Mouse (Mus musculus) hindbrain, embryonic 10.5 days (tissue): ENCODE measurements around the gene Ahcyl2. TPM values are rescaled to one million over a fixed set of nuclear protein-coding genes. Genes with fewer than 3 reads are reported as not detected.

ENCODE experiments used
- DNase-seq: peaks from one replicate; pipeline ENCODE4 v3.0.0-alpha.2; 2017; ENCODE audit warnings: low spot score
- H3K27ac ChIP-seq: fragments of 300-500 bp; sonication (generic); 2 replicates; pipeline ENCODE4 v1.5.1; 2016; ENCODE audit warnings: mild to moderate bottlenecking, moderate library complexity
- H3K27me3 ChIP-seq: fragments of 300-500 bp; sonication (generic); 2 replicates; pipeline ENCODE4 v1.6.1; 2016; ENCODE audit warnings: mild to moderate bottlenecking; ENCODE audit not compliant: poor library complexity, insufficient read depth, severe bottlenecking
- H3K36me3 ChIP-seq: fragments of 300-500 bp; sonication (generic); 2 replicates; pipeline ENCODE4 v1.6.1; 2016; ENCODE audit warnings: mild to moderate bottlenecking, moderate library complexity
- H3K4me1 ChIP-seq: fragments of 300-500 bp; sonication (generic); replicated peaks from 2 replicates; pipeline ENCODE4 v1.6.1; 2016; ENCODE audit warnings: mild to moderate bottlenecking
- H3K4me3 ChIP-seq: fragments of 300-500 bp; sonication (generic); 2 replicates; pipeline ENCODE4 v1.5.1; 2016; ENCODE audit warnings: mild to moderate bottlenecking, moderate library complexity
- H3K9me3 ChIP-seq: fragments of 300-500 bp; sonication (generic); 2 replicates; pipeline ENCODE4 v1.6.1; 2016; ENCODE audit warnings: mild to moderate bottlenecking, moderate library complexity
- WGBS: fragments of 180-500 bp; shearing (Covaris S2); methylation state at CpG from one replicate; pipeline ENCODE4 v1.1.7; 2016; 5-methylcytosine and 5-hydroxymethylcytosine counted together
- polyA plus RNA-seq: library from polyadenylated mRNA; unstranded; fragments of >200 nt; fragmentation: Nextera tagmentation; extraction: Ambion mirVana; gene quantifications from 2 replicates; pipeline ENCODE4 v1.2.1, GENCODE M21; 2016

Ahcyl2 gene
- polyA plus RNA-seq, 1 experiment from 2014 or later = 13.0 TPM

DNA sequence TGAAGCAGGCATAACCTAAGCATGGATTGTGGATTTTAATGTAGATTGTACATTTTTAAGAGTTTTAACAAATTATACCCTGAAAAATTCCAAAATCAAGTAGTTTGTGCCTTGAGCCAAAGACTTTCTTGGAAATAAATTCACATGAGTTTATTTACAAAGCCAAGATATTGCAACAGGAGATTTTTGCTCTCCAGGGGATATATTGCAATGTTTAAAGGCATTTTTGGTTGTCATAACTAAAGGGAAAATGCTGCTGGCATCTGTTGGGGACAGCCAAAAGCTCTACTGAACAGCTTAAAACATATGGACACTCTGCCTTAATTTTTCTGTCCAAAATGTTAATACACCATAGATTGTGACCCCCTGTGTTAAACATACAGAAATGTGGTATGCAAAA lies 146.3 kb downstream of the Ahcyl2 start:
- peaks cover 15% of the 10 kb centered on the region for H3K4me1 ChIP-seq
- DNase-seq = no peak
- H3K27me3 ChIP-seq = peaks cover 42% of the 10 kb centered on the region
- no peak overlapping the region for H3K4me3 ChIP-seq
- no peak overlapping the region for H3K27ac ChIP-seq
- H3K9me3 ChIP-seq = no peaks in the 10 kb centered on the region
- H3K36me3 ChIP-seq = peaks cover 8% of the 10 kb centered on the region

DNA sequence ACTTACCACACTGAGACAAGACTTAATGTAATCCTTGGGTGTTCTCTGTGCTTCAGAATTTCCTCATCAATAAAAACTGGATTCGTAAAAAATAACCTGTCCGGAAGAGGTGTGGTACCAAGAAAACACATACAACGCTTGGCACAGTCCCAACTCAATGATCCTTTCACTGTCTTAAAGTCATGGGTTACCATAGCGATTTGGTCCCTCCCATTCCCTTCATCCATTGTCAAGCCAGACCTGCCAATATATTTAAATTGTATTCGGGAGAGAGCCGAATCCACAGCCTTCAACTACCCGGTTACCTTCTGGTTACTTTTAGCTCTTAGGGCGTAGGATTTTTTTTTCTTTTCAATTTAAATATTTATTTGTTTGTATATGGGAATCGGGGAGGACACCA lies 148.0 kb downstream of the Ahcyl2 start:
- 32% methylated on average over 9 of the region's 9 CpGs for WGBS
- no peak overlapping the region for H3K27ac ChIP-seq
- H3K9me3 ChIP-seq = no peaks in the 10 kb centered on the region
- peaks cover 51% of the 10 kb centered on the region for H3K27me3 ChIP-seq
- H3K4me3 ChIP-seq = peak overlapping the region; percentile 79; the same call in 1 of the 2 replicates
- H3K36me3 ChIP-seq = no peaks in the 10 kb centered on the region
- no peak for DNase-seq
- H3K4me1 ChIP-seq = peaks cover 15% of the 10 kb centered on the region

DNA sequence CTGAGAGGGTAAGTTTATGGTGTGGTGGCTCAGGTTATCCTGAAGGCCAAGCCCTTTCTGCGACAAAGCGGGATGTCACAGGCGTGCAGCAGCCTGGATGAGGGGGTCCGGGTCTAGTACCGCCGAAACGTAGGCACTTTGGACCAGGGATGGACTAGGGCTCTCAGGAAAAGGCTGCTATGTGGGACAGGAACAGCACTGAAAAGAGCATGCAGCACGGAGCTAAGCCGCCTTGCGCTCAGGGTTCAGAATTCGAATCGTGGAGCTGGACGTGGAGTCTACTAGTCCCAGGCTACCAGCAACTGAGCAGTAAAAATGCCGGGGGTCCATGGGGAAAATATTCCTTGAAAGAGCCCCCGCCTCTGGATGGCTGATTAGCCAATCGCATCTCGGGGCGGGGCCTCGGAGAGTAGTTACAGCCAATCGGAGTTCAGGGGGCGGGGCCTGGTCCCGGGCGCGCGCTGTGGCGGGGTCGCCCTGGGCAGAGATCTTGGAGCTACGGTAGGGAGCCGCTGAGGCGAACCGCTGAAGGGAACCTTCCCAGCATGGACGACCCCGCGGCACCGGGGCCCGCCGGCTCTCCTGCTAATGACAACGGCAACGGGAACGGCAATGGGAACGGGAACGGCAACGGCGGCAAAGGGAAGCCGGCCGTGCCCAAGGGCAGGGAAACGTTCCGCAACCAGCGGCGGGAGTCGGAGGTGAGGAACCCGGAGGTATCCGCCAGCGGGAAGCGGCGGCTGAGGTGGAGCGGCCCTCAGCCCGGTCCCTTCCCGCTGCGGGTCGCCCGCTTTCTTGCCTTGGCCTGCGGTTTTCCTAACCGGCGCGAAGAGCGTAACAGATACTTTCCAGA lies 148.9 kb downstream of the Ahcyl2 start, which contains the start of gene Strip2:
Strip2 (plus strand) TSS at position 483 of the 853 bp plus-strand sequence.
- Histone ChIP-seq H3K36me3 (no peaks in the 10 kb centered on the region), H3K4me1 (peaks cover 15% of the 10 kb centered on the region), H3K4me3 (peak within 1 kb of the TSS; percentile 79), H3K27ac (peak within 1 kb of the TSS; percentile 50), H3K9me3 (no peaks in the 10 kb centered on the region), H3K27me3 (peaks cover 51% of the 10 kb centered on the region)
- DNase-seq = peak; percentile 96
- WGBS = under 1% methylated on average over 67 of the region's 67 CpGs

DNA sequence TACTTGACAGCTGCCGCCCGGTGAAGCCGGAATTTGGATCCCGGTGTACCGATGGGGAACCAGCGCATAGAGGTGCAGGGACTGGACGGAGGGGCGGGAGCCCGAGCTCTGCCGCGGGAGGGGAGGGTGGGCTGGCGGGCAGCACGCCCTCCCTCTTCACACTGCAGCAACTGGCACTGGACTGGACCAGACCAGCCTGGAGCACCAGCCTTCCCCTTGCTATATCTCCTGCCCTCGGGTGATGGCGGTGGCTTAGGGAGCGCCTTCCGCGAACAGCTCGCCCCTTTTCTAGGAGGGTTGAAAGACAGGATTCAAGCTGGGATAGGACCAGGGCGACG lies 149.5 kb downstream of the Ahcyl2 start:
- H3K36me3 ChIP-seq = no peaks in the 10 kb centered on the region
- peak overlapping the region; percentile 50; the same call in 1 of the 2 replicates for H3K27ac ChIP-seq
- H3K4me3 ChIP-seq = peak overlapping the region; percentile 79
- under 1% methylated on average over 21 of the region's 21 CpGs for WGBS
- H3K9me3 ChIP-seq = no peaks in the 10 kb centered on the region
- DNase-seq = no peak
- peaks cover 51% of the 10 kb centered on the region for H3K27me3 ChIP-seq
- H3K4me1 ChIP-seq = peaks cover 15% of the 10 kb centered on the region

DNA sequence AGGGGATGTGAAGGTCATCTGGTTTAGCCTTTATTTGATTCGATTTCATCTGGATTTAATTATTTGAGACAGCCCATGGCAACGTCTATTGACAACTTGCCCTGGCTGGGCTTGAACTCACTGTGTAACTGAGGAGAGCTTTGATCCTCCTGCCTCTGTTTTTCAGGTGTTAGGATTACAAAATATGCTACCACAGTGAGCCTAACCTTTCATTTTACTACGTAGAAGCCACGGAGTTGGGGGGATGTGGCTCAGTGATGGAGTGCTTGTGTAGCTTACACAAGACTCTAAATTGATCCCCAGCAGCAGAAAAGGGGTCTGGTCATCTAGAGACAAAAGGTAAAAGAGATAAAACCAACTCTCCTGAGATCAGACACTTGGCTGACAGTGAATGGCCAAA lies 150.1 kb downstream of the Ahcyl2 start:
- Histone ChIP-seq H3K4me1 (peaks cover 15% of the 10 kb centered on the region), H3K36me3 (no peaks in the 10 kb centered on the region), H3K9me3 (no peaks in the 10 kb centered on the region), H3K4me3 (peak overlapping the region; percentile 79; the same call in 1 of the 2 replicates), H3K27me3 (peaks cover 51% of the 10 kb centered on the region), H3K27ac (no peak overlapping the region)
- WGBS = 49% methylated on average over 4 of the region's 4 CpGs
- no peak for DNase-seq

DNA sequence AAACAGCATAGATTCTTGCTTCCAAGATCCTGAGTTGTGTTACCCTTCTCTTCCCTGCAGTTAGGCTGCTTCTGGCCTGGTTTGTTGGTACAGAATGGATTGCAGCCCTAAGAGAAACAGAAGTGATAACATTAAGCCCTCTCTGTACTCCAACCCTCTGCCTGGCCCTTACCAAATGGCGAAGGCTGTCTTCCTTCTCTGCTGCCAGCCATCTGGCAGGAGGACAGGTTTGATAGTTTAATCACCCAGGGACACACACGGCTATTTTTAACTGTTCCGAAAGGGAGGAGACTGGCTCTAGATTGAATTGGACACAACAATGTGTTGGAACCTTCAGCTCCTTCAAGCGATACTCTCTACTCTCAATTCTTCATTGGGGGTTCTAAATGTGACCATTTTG lies 155.7 kb downstream of the Ahcyl2 start:
- H3K27ac ChIP-seq = no peak overlapping the region
- no peak overlapping the region for H3K4me3 ChIP-seq
- peaks cover 16% of the 10 kb centered on the region for H3K27me3 ChIP-seq
- WGBS = 84% methylated on average over 4 of the region's 4 CpGs
- no peak for DNase-seq
- no peaks in the 10 kb centered on the region for H3K4me1 ChIP-seq
- no peaks in the 10 kb centered on the region for H3K36me3 ChIP-seq
- H3K9me3 ChIP-seq = no peaks in the 10 kb centered on the region

DNA sequence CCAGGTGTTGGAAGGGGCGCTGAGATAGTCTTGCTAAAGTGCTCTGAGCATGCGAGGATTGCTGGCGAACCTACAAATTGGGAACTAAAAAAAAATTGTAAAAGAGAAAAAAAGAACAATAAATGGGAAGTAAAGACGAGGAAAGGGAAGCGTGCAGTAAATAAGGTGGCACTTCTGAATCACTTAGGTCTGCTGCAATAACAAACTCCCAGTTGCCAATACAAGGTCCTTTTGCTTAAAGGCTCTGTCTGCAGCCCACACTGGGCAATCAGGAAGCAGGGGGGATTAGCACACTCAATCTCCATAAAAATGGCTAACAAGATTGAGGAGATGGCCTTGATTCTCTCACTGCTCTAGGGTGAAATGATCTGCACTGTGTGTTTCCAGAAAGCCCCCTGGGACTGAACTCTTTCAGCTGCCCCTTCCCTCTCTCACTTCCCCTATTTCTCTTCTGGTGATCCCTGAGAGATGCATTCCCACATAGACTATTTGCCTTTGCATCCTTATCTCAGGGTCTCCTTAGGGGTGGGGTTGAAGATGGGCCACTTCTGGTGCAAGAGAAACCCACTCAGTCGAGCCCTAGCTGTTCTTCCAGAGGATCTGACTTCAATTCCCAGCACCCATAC lies 157.9 kb downstream of the Ahcyl2 start:
- H3K36me3 ChIP-seq = no peaks in the 10 kb centered on the region
- no peak overlapping the region for H3K27ac ChIP-seq
- no peaks in the 10 kb centered on the region for H3K27me3 ChIP-seq
- H3K4me3 ChIP-seq = no peak overlapping the region
- 81% methylated on average over 6 of the region's 6 CpGs for WGBS
- H3K9me3 ChIP-seq = no peaks in the 10 kb centered on the region
- no peak for DNase-seq
- no peaks in the 10 kb centered on the region for H3K4me1 ChIP-seq

DNA sequence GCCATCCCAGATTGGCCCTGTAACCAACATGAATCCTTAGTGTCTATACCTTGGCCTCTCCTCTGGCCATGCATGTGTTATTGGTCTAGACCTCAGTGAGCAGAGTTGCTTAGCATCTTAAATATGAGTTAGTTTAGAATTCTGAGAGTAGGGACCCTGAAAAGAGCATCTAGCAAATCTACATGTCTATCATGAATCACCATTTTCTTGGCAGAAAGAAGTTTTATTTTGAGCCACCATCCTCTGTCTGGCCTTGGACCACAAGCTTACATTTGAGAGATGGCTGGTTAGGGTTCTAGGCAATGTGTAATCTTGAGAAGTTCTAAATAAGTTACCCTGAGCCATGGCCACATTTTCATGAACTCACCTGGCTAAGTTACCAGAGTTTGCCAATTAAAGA lies 162.3 kb downstream of the Ahcyl2 start:
- Histone ChIP-seq H3K27ac (no peak overlapping the region), H3K4me3 (no peak overlapping the region), H3K27me3 (no peaks in the 10 kb centered on the region), H3K36me3 (no peaks in the 10 kb centered on the region), H3K4me1 (no peaks in the 10 kb centered on the region), H3K9me3 (no peaks in the 10 kb centered on the region)
- DNase-seq = no peak

DNA sequence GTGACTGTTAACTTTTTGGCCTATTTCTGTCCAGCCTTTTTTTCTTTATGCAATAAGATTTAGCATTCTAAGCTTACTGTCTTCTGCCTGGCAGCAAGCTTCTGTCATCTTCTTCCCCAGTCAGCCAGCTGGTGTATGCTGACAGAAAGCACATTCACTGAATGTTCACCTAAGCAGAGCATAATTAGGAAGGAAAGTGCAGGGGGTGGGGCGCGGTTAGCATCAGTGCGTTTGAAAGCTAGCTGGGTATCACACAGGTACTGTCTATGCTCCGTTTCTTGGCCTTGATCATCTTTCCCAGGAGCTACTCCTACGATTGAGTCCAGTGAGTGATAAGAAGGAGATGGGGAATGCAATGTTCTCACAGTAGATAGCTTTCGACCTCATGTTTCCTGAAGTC lies 162.9 kb downstream of the Ahcyl2 start:
- 83% methylated on average over 6 of the region's 6 CpGs for WGBS

DNA sequence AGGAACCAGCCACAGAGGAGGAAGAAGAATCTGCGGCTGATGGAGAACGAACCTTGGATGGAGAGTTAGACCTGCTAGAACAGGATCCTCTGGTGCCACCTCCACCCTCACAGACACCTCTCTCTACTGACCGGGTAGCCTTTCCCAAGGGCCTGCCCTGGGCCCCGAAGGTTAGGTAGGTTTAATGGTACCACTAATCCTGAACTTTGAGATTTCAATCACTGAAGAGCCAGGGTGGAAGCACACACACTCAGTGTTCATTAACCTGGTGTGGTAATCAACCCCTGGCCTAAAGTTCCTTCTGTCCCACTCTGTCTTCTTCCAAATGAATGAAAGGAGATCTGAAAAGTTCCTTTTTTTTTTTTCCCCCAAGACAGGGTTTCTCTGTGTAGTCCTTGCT lies 163.4 kb downstream of the Ahcyl2 start:
- Histone ChIP-seq H3K4me3 (no peak overlapping the region), H3K36me3 (no peaks in the 10 kb centered on the region), H3K9me3 (no peaks in the 10 kb centered on the region), H3K27me3 (no peaks in the 10 kb centered on the region), H3K27ac (no peak overlapping the region), H3K4me1 (no peaks in the 10 kb centered on the region)
- 89% methylated on average over 4 of the region's 4 CpGs for WGBS
- no peak for DNase-seq

More for the DNA sequence above, 162.9 kb downstream of the Ahcyl2 start:
- Histone ChIP-seq H3K9me3 (no peaks in the 10 kb centered on the region), H3K4me1 (no peaks in the 10 kb centered on the region), H3K27me3 (no peaks in the 10 kb centered on the region), H3K36me3 (no peaks in the 10 kb centered on the region), H3K4me3 (no peak overlapping the region), H3K27ac (no peak overlapping the region)
- DNase-seq = no peak

DNA sequence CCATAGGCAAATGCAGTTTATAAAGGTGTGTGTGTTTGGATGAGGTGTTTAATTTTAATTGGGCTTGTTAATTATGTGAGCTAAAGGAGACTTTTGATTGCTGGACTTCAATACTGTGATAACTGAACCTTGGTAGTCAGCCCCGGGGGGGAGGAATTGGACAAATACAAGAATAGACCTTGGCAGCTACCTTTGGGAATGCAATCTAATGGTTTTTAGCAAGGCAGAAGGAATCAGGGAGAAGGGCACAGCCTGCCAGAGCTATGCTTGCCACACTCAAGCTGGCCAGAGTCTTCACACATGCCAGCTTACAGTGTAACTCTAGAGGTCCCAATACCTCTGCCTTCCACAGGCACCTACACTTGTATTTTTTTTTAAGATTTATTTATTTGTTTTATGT lies 167.9 kb downstream of the Ahcyl2 start:
- DNase-seq = no peak
- Histone ChIP-seq H3K4me1 (no peaks in the 10 kb centered on the region), H3K4me3 (no peak overlapping the region), H3K27ac (no peak overlapping the region), H3K9me3 (no peaks in the 10 kb centered on the region), H3K36me3 (no peaks in the 10 kb centered on the region), H3K27me3 (no peaks in the 10 kb centered on the region)
- 100% methylated on average over 1 of the region's 1 CpGs for WGBS

DNA sequence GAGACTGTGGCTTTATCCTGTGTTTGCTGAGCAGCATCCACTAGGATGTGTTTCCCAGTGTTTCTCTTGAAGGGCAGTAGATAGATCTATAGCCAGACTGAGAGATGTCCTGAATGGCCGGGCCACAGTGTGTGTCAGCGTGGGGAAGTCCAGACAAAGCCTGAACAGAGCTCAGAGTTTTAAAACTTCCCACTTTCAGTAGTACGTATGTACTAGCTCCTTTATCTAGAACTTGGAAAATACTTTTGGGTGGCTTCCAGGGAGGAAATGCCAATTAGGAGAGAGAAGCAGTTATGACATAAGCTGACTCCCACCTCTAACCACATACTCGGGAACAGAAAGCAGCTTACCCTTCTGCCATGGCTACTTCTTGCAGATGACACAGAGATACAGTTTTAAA lies 172.6 kb downstream of the Ahcyl2 start:
- Histone ChIP-seq H3K9me3 (no peaks in the 10 kb centered on the region), H3K4me1 (no peaks in the 10 kb centered on the region), H3K4me3 (no peak overlapping the region), H3K36me3 (no peaks in the 10 kb centered on the region), H3K27ac (no peak overlapping the region), H3K27me3 (no peaks in the 10 kb centered on the region)
- 88% methylated on average over 4 of the region's 4 CpGs for WGBS
- no peak for DNase-seq

DNA sequence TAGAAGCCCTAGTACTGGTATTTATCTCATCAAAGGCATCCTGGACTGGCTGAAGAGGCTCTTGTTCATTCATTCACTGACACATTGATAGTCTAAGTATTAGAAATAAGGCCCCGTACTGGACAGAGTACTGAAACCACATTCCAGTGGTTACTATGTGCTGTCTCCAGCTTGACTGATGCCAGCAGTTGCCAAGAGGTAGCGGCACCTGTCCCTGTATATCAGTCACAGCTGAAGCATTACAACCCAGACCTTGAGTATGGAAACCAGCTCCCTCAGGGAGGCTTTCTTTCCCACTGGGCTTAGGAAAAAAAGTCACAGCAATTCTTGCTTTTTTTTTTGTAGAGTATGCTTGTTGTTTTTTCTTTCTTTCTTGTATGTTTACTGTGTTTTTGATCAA lies 173.2 kb downstream of the Ahcyl2 start:
- Histone ChIP-seq H3K4me3 (no peak overlapping the region), H3K36me3 (no peaks in the 10 kb centered on the region), H3K9me3 (no peaks in the 10 kb centered on the region), H3K4me1 (no peaks in the 10 kb centered on the region), H3K27me3 (no peaks in the 10 kb centered on the region), H3K27ac (no peak overlapping the region)
- 92% methylated on average over 2 of the region's 2 CpGs for WGBS
- DNase-seq = no peak
